Mouse (Mus musculus): Measurements from ENCODE around the gene Olfr819. TPM values are rescaled to one million over a fixed set of nuclear protein-coding genes. Genes with fewer than 3 reads are reported as not detected.

Gene Olfr819
- polyA plus RNA-seq, 1 experiment from 2014 or later: not detected

DNA sequence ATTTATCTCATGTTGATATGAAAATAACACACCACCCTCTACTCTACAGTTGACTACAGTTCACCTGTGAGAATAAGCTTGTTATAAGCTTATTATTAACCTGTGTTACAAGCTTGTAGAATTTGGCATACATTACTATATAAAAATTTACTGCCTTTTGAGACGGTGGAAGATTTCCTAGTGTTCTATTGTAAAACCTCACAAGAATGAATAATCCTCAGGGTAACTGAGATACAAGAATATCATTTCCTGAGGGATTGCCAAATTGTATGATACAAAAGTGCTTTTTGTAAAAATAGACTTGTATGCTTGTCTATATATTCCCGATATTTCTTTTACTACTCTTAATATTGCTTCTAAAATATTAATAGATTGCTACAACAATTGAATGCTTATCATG, 18.1 kb downstream of the Olfr819 start, which contains the start of gene Olfr818:
Gene Olfr818 (minus strand): TSS at position 101 of the 400 bp plus-strand sequence.
- WGBS: 88% methylated on average over 2 of the region's 2 CpGs
- no peaks in the 10 kb centered on the region for H3K9me3 ChIP-seq (ENCODE audit: control insufficient read depth, low read length)
- no peak within 1 kb of the TSS for H3K4me3 ChIP-seq (ENCODE audit: low read depth, low read length)
- H3K27me3 ChIP-seq (ENCODE audit: control insufficient read depth, insufficient read depth, low read length): no peaks in the 10 kb centered on the region
- no peak within 1 kb of the TSS for H3K9ac ChIP-seq (ENCODE audit: low read length)
- no peaks in the 10 kb centered on the region for H3K4me1 ChIP-seq (replicated peaks; ENCODE audit: control insufficient read depth, insufficient read depth)
- no peak for DNase-seq (ENCODE audit: low spot score)
- no peak for TF ChIP-seq EP300 (optimal IDR thresholded peaks at IDR 0.05)
- no peak for TF ChIP-seq CTCF (IDR thresholded peaks at IDR 0.05; ENCODE audit: low read depth)
- H3K4me2 ChIP-seq (replicated peaks; ENCODE audit: low read depth): no peak within 1 kb of the TSS
- ATAC-seq (ENCODE audit: low FRiP score, low TSS enrichment): no peak
- H3K27ac ChIP-seq (replicated peaks): no peak within 1 kb of the TSS
- H3K36me3 ChIP-seq (ENCODE audit: control insufficient read depth, insufficient read depth, low read length): no peaks in the 10 kb centered on the region

DNA sequence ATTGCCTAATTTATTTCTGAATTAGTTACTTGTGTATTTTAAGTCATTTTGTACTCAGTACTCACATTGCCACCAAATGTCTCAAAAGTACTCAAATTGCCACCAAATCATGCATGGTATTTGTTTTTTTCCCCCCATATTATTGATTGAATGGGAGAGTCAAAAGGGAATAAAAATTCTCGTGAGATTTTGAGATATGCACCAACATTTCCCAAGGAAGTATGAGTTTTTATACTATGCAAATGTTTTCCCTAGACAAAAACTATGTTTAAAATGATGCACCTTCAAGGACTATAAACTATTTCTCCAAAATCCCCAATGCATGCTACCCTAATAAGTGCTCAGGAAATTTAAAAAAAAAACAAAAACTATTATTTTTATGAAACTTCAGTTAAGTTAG, 51.6 kb downstream of the Olfr819 start, which contains the start of gene Olfr816:
Gene Olfr816 (minus strand): TSS at position 101 of the 400 bp plus-strand sequence.
- H3K36me3 ChIP-seq (ENCODE audit: control insufficient read depth, insufficient read depth, low read length): no peaks in the 10 kb centered on the region
- H3K27ac ChIP-seq (replicated peaks): no peak within 1 kb of the TSS
- H3K4me3 ChIP-seq (ENCODE audit: low read depth, low read length): no peak within 1 kb of the TSS
- H3K4me2 ChIP-seq (replicated peaks; ENCODE audit: low read depth): no peak within 1 kb of the TSS
- no peaks in the 10 kb centered on the region for H3K4me1 ChIP-seq (replicated peaks; ENCODE audit: control insufficient read depth, insufficient read depth)
- no peak within 1 kb of the TSS for H3K9ac ChIP-seq (ENCODE audit: low read length)
- no peaks in the 10 kb centered on the region for H3K27me3 ChIP-seq (ENCODE audit: control insufficient read depth, insufficient read depth, low read length)
- no peak for DNase-seq (ENCODE audit: low spot score)
- WGBS: 63% methylated on average over 1 of the region's 1 CpGs
- no peak for ATAC-seq (ENCODE audit: low FRiP score, low TSS enrichment)
- TF ChIP-seq EP300 (optimal IDR thresholded peaks at IDR 0.05) (no peak), CTCF (IDR thresholded peaks at IDR 0.05; ENCODE audit: low read depth) (no peak)
- H3K9me3 ChIP-seq (ENCODE audit: control insufficient read depth, low read length): no peaks in the 10 kb centered on the region

Other genes with a start within 250 kb of the Olfr819 start
- not detected in 2 replicates for gene Olfr805, start 237.9 kb downstream of the Olfr819 start, polyA plus RNA-seq (2015; fragmentation: Nextera tagmentation; extraction: Ambion mirVana)
- gene Olfr806, start 225.3 kb downstream of the Olfr819 start, polyA plus RNA-seq (2015; fragmentation: Nextera tagmentation; extraction: Ambion mirVana): not detected in 2 replicates
- not detected in 2 replicates for gene Olfr807, start 209.5 kb downstream of the Olfr819 start, polyA plus RNA-seq (2015; fragmentation: Nextera tagmentation; extraction: Ambion mirVana)
- 0.07 TPM in 1 of 2 replicates, not detected in the other for gene Olfr808, start 201.8 kb downstream of the Olfr819 start, polyA plus RNA-seq (2015; fragmentation: Nextera tagmentation; extraction: Ambion mirVana)
- not detected in 2 replicates for gene Olfr809, start 192.6 kb downstream of the Olfr819 start, polyA plus RNA-seq (2015; fragmentation: Nextera tagmentation; extraction: Ambion mirVana)
- not detected in 2 replicates for gene Olfr810, start 172.3 kb downstream of the Olfr819 start, polyA plus RNA-seq (2015; fragmentation: Nextera tagmentation; extraction: Ambion mirVana)
- not detected in 2 replicates for gene Olfr811, start 162.9 kb downstream of the Olfr819 start, polyA plus RNA-seq (2015; fragmentation: Nextera tagmentation; extraction: Ambion mirVana)
- gene Olfr812, start 121.2 kb downstream of the Olfr819 start, polyA plus RNA-seq (2015; fragmentation: Nextera tagmentation; extraction: Ambion mirVana): not detected in 2 replicates
- gene Olfr813, start 111.9 kb downstream of the Olfr819 start, polyA plus RNA-seq (2015; fragmentation: Nextera tagmentation; extraction: Ambion mirVana): not detected in 2 replicates
- gene Olfr814, start 87.4 kb downstream of the Olfr819 start, polyA plus RNA-seq (2015; fragmentation: Nextera tagmentation; extraction: Ambion mirVana): not detected in 2 replicates
- 0.11 TPM in 1 of 2 replicates, not detected in the other for gene Olfr815, start 61.4 kb downstream of the Olfr819 start, polyA plus RNA-seq (2015; fragmentation: Nextera tagmentation; extraction: Ambion mirVana)
- not detected in 2 replicates for gene Olfr816, start 51.7 kb downstream of the Olfr819 start, polyA plus RNA-seq (2015; fragmentation: Nextera tagmentation; extraction: Ambion mirVana)
- not detected in 2 replicates for gene Olfr818, start 18.2 kb downstream of the Olfr819 start, polyA plus RNA-seq (2015; fragmentation: Nextera tagmentation; extraction: Ambion mirVana)
- not detected in 2 replicates for gene Olfr247, start 8.9 kb upstream of the Olfr819 start, polyA plus RNA-seq (2015; fragmentation: Nextera tagmentation; extraction: Ambion mirVana)
- 0.02 TPM in 1 of 2 replicates, not detected in the other for gene Gm10310, start 17.8 kb upstream of the Olfr819 start, polyA plus RNA-seq (2015; fragmentation: Nextera tagmentation; extraction: Ambion mirVana)
- gene Olfr820, start 45.4 kb upstream of the Olfr819 start, polyA plus RNA-seq (2015; fragmentation: Nextera tagmentation; extraction: Ambion mirVana): not detected in 2 replicates
- gene Olfr821, start 63.1 kb upstream of the Olfr819 start, polyA plus RNA-seq (2015; fragmentation: Nextera tagmentation; extraction: Ambion mirVana): not detected in 2 replicates
- gene Olfr822, start 103.9 kb upstream of the Olfr819 start, polyA plus RNA-seq (2015; fragmentation: Nextera tagmentation; extraction: Ambion mirVana): 0.04 TPM in 1 of 2 replicates, not detected in the other
- gene Olfr823, start 148.1 kb upstream of the Olfr819 start, polyA plus RNA-seq (2015; fragmentation: Nextera tagmentation; extraction: Ambion mirVana): not detected in 2 replicates
- gene Olfr824, start 162.7 kb upstream of the Olfr819 start, polyA plus RNA-seq (2015; fragmentation: Nextera tagmentation; extraction: Ambion mirVana): not detected in 2 replicates
- not detected in 2 replicates for gene Olfr825, start 199.5 kb upstream of the Olfr819 start, polyA plus RNA-seq (2015; fragmentation: Nextera tagmentation; extraction: Ambion mirVana)
- gene Olfr826, start 216.9 kb upstream of the Olfr819 start, polyA plus RNA-seq (2015; fragmentation: Nextera tagmentation; extraction: Ambion mirVana): not detected in 2 replicates
- not detected in 2 replicates for gene Olfr827, start 247.1 kb upstream of the Olfr819 start, polyA plus RNA-seq (2015; fragmentation: Nextera tagmentation; extraction: Ambion mirVana)

Measured in stomach, postnatal 0 days (tissue).